Mouse (Mus musculus) midbrain, embryonic 15.5 days (tissue): Measurements from ENCODE around the gene Scap. TPM values are rescaled to one million over a fixed set of nuclear protein-coding genes. Genes with fewer than 3 reads are reported as not detected.
A peak's percentile ranks its signal among the peaks of the same experiment; 100 is the strongest.
"Not testable (repeated sequence)": the region's sequence is repeated elsewhere in the genome, so short reads cannot be mapped to it uniquely, and the experiment has no call there.

Source experiments
- ATAC-seq: fragments of 200-750 bp; cut with Nextera tagmentation; replicated peaks from 2 replicates; pipeline ENCODE4 v1.8.0; 2017; ENCODE audit warnings: moderate TSS enrichment
- H3K27ac ChIP-seq: fragments of 300-500 bp; sonication (generic); 2 replicates; pipeline ENCODE4 v1.5.1; 2015; ENCODE audit warnings: mild to moderate bottlenecking, inconsistent platforms
- H3K27me3 ChIP-seq: fragments of 300-500 bp; sonication (generic); replicated peaks from 2 replicates; pipeline ENCODE4 v1.6.1; 2015; ENCODE audit warnings: inconsistent platforms
- H3K36me3 ChIP-seq: fragments of 300-500 bp; sonication (generic); replicated peaks from 2 replicates; pipeline ENCODE4 v1.6.1; 2015; ENCODE audit warnings: inconsistent platforms
- H3K4me1 ChIP-seq: fragments of 300-500 bp; sonication (generic); 2 replicates; pipeline ENCODE4 v1.6.1; 2015; ENCODE audit warnings: inconsistent platforms
- H3K4me2 ChIP-seq: fragments of 300-500 bp; sonication (generic); 2 replicates; pipeline ENCODE4 v1.6.1; 2015; ENCODE audit warnings: inconsistent platforms, mild to moderate bottlenecking, moderate library complexity
- H3K4me3 ChIP-seq: fragments of 300-500 bp; sonication (generic); 2 replicates; pipeline ENCODE4 v1.5.1; 2015; ENCODE audit warnings: mild to moderate bottlenecking, inconsistent platforms
- H3K9ac ChIP-seq: fragments of 300-500 bp; sonication (generic); 2 replicates; pipeline ENCODE4 v1.6.1; 2015; ENCODE audit warnings: mild to moderate bottlenecking, inconsistent platforms
- H3K9me3 ChIP-seq: fragments of 300-500 bp; sonication (generic); 2 replicates; pipeline ENCODE4 v1.6.1; 2016; ENCODE audit warnings: inconsistent platforms
- WGBS: fragments of 180-500 bp; shearing (Covaris S2); methylation state at CpG from one replicate; pipeline ENCODE4 v1.1.7; 2015; ENCODE audit warnings: mixed read lengths; 5-methylcytosine and 5-hydroxymethylcytosine counted together
- polyA plus RNA-seq: library from polyadenylated mRNA; unstranded; fragments of >200 nt; fragmentation: Nextera tagmentation; extraction: Ambion mirVana; gene quantifications from 2 replicates; pipeline ENCODE4 v1.2.1, GENCODE M21; 2015

Scap gene
- polyA plus RNA-seq, 1 experiment from 2014 or later: 64.9 TPM

DNA sequence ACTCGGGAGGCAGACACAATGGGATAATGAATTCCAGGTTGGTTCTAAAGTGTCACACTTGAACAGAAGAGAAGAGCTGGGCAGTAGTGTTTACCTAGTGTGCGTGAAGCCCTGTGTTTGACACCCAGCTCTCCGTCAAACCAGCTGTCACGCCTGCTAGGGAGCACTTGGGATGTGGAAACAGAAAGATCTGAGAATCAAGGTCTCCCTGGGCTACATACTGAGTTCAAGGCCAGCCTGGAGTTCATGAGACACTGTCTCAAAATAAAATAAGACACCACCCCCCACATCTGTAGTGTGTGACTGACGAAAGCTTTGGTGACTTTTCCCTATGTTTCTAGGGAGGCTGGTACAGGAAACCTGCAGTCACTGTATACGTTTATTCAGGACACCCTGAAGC lies 17.7 kb upstream of the Scap start:
- Histone ChIP-seq H3K4me1 (no peaks in the 10 kb centered on the region), H3K4me2 (no peak overlapping the region), H3K9me3 (no peaks in the 10 kb centered on the region), H3K27ac (no peak overlapping the region), H3K36me3 (peaks cover 34% of the 10 kb centered on the region; the same call in 1 of the 2 replicates), H3K4me3 (no peak overlapping the region), H3K9ac (no peak overlapping the region), H3K27me3 (no peaks in the 10 kb centered on the region)
- 90% methylated on average over 6 of the region's 6 CpGs for WGBS
- no peak for ATAC-seq

DNA sequence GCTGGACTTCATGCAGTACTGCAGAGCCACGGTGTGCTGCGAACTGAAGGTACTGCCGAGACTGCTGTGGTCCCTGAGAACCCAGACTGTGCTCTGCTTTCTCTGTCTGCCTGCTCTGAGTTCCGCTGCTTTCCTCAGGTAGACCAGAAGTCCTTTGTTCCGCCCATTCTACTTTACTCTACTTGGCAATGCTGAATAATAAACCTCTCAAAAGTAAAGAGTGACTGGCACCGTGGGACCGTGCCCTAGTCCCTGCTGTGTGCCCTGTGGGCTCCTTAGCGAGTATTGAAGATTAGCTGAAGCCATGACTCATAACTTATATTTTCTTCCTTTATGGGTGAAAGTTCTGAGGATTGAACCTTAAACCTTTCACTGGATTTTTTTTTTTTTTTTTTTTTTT lies 17.2 kb upstream of the Scap start:
- Histone ChIP-seq H3K9ac (no peak overlapping the region), H3K27ac (no peak overlapping the region), H3K36me3 (peaks cover 32% of the 10 kb centered on the region; the same call in 1 of the 2 replicates), H3K9me3 (no peaks in the 10 kb centered on the region), H3K4me2 (no peak overlapping the region), H3K27me3 (no peaks in the 10 kb centered on the region), H3K4me1 (no peaks in the 10 kb centered on the region), H3K4me3 (no peak overlapping the region)
- ATAC-seq: no peak
- WGBS: 99% methylated on average over 8 of the region's 8 CpGs

DNA sequence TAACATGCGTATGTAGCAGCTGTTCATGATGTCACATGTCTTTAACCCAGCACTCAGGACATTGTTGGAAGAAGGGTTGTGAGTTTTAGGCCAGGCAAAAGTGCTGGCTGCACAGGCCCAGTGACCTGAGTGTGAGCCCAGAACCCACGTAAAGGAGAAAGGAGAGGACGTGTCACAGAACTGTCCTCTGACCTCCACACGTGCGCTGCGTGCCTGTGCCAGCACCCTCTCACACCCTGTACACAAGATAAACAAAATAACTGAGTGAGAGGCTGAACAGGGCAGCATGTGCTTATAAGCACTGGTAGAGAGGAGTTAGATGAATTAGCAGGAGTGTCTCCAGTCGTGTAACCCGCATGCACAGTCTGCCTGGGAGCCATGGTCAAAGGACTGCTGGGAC lies 16.6 kb upstream of the Scap start:
- Histone ChIP-seq H3K4me2 (no peak overlapping the region), H3K27me3 (no peaks in the 10 kb centered on the region), H3K9me3 (no peaks in the 10 kb centered on the region), H3K27ac (no peak overlapping the region), H3K4me3 (no peak overlapping the region), H3K9ac (no peak overlapping the region), H3K36me3 (peaks cover 38% of the 10 kb centered on the region; the same call in 1 of the 2 replicates), H3K4me1 (no peaks in the 10 kb centered on the region)
- ATAC-seq: no peak
- 96% methylated on average over 8 of the region's 8 CpGs for WGBS

DNA sequence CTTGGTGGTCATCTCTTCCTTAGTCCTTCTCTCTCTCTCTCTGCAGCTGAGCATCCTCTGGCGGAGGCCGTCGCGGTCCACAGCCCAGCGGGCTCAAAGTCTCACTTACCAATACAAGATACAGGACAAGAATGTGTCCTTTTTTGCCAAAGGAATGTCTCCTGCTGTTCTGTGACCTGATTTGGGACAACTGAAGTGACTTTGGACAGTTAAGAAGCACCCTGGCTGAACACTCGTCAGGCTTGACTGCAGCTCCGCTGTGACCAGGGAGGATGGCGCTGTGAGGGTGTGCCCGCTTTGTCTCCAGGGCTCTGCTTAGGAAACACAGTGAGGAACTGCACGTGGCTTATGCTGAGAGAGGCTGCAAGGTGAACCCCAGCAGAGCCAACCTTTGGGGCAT lies 12.3 kb upstream of the Scap start:
- Histone ChIP-seq H3K4me1 (no peaks in the 10 kb centered on the region), H3K4me3 (no peak overlapping the region), H3K4me2 (no peak overlapping the region), H3K27ac (no peak overlapping the region), H3K27me3 (no peaks in the 10 kb centered on the region), H3K9me3 (no peaks in the 10 kb centered on the region), H3K9ac (no peak overlapping the region), H3K36me3 (peaks cover 24% of the 10 kb centered on the region; the same call in 1 of the 2 replicates)
- no peak for ATAC-seq
- whole genome bisulfite sequencing: 75% methylated on average over 10 of the region's 10 CpGs

DNA sequence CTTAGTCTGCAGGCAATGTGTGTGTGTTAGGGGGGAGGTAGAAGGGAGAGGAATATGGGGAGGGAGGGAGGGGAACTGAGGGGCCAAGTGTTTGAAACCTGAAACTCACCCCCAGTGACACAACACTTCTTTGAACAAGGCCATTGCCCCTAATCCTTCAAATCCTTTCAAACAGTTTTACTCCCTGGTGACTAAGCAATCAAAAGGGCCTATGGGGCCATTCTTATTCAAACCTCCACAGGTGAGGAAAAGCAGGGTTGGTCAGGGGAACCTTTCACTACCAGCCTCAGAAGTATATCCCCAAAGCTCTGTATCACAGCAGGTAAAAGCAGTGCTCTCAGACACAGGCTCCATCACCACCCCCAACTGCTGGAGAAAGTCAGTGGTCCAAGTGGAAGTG lies 10.1 kb upstream of the Scap start:
- Histone ChIP-seq H3K27ac (no peak overlapping the region), H3K4me1 (no peaks in the 10 kb centered on the region), H3K4me3 (no peak overlapping the region), H3K9ac (no peak overlapping the region), H3K4me2 (no peak overlapping the region), H3K36me3 (peaks cover 16% of the 10 kb centered on the region; the same call in 1 of the 2 replicates), H3K9me3 (no peaks in the 10 kb centered on the region), H3K27me3 (no peaks in the 10 kb centered on the region)
- ATAC-seq: no peak

DNA sequence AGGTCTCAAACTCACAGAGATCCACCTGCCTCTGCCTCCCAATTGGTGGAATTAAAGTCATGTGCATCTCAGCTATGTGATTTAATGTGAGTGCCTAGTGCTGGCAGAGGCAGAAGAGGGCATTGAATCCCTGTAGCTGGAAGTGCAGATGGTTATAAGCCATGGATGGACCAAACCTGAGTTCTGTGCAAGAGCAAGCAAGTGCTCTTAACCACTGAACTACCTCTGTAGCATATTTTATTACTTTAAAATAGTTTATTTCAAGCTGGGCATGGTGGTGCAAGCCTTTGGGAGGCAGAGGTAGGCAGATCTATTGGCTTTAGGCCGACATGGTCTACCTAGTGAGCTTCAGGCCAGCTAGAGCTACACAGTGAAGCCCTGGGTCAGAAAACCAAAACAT lies 8.9 kb upstream of the Scap start:
- no peaks in the 10 kb centered on the region for H3K27me3 ChIP-seq
- ATAC-seq: no peak
- H3K4me3 ChIP-seq: no peak overlapping the region
- H3K36me3 ChIP-seq: peaks cover 16% of the 10 kb centered on the region; the same call in 1 of the 2 replicates
- WGBS: 83% methylated on average over 1 of the region's 1 CpGs
- no peak overlapping the region for H3K4me2 ChIP-seq
- no peaks in the 10 kb centered on the region for H3K9me3 ChIP-seq
- no peaks in the 10 kb centered on the region for H3K4me1 ChIP-seq
- no peak overlapping the region for H3K9ac ChIP-seq
- no peak overlapping the region for H3K27ac ChIP-seq

DNA sequence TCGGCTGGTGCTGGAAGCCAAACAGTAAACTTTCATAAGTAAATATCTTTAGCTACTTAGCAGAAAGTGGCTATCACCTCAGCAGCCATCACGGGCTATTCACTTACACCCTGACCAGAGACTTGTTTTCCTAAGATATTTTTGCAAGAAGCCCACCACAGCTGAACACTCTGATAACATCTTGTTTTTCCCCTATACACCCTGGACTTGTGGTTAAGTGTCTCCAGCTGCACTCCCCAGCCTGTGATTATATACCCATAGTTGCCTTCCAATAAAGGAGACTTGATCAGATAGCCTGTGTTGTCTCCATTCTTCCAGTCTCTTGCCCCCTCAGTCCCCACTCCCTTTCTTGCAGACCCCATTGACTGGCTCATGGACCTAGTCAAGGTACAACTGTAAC lies 4.9 kb upstream of the Scap start:
- H3K9me3 ChIP-seq: no peaks in the 10 kb centered on the region
- no peaks in the 10 kb centered on the region for H3K27me3 ChIP-seq
- ATAC-seq: no peak
- no peak overlapping the region for H3K9ac ChIP-seq
- H3K4me3 ChIP-seq: no peak overlapping the region
- H3K4me2 ChIP-seq: no peak overlapping the region
- H3K4me1 ChIP-seq: no peaks in the 10 kb centered on the region
- H3K36me3 ChIP-seq: no peaks in the 10 kb centered on the region
- 77% methylated on average over 2 of the region's 2 CpGs for WGBS
- H3K27ac ChIP-seq: no peak overlapping the region

DNA sequence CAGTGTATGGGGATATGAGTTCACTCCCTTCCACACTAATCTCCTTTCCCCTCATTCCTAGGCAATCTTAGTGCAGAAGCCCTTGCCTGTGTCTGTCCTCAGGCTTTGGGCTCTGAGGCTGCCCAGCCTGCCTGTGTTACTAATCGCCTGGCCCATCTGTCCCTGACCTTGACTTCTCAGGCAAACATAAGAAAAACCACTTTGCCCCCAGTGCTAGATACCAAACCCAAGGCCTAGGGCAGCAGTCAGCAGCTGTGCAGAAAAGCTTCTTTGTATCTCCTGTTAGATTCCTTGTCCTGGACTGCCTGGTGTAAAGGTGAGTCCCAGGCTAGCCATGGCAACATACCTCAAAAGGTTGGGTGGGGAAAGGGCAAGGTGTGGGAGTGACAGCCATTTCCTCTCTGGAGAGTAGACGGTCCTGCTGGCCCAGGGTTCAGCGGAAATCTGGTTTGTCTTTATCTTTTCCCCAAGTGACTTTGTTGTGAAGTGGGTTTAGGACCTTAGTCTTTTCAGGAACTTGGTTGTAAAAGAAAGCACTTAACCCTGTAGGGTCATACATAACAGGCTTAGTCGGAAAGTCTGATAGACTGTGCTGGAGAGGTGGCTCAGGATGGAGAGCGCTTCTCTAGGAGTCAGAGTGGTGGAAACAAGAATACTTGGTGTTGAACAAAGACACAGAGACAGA lies 4.0 kb upstream of the Scap start:
- no peak overlapping the region for H3K9ac ChIP-seq
- no peaks in the 10 kb centered on the region for H3K27me3 ChIP-seq
- H3K9me3 ChIP-seq: no peaks in the 10 kb centered on the region
- 62% methylated on average over 5 of the region's 5 CpGs for WGBS
- no peak overlapping the region for H3K4me2 ChIP-seq
- no peak for ATAC-seq
- H3K4me1 ChIP-seq: peaks cover 4% of the 10 kb centered on the region
- no peak overlapping the region for H3K27ac ChIP-seq
- H3K36me3 ChIP-seq: no peaks in the 10 kb centered on the region
- H3K4me3 ChIP-seq: no peak overlapping the region

DNA sequence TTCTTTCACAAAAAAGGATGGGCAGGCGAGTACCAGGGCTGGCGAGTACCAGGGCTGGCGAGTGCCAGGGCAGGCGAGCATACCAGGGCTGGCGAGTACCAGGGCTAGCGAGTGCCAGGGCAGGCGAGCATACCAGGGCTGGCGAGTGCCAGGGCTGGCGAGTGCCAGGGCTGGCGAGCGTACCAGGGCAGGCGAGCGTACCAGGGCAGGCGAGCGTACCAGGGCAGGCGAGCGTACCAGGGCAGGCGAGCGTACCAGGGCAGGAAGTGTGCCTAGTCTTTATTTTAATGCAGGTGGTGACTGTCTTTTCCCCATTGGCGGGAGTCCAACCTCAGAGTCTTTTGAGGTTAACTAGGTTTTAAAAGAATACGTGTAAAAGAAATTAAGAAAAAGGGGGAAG lies 3.4 kb upstream of the Scap start:
- no peak for ATAC-seq
- 79% methylated on average over 21 of the region's 21 CpGs for WGBS
- no peaks in the 10 kb centered on the region for H3K27me3 ChIP-seq
- H3K27ac ChIP-seq: no peak overlapping the region
- H3K36me3 ChIP-seq: no peaks in the 10 kb centered on the region
- no peak overlapping the region for H3K9ac ChIP-seq
- H3K4me2 ChIP-seq: no peak overlapping the region
- H3K9me3 ChIP-seq: no peaks in the 10 kb centered on the region
- peaks cover 10% of the 10 kb centered on the region for H3K4me1 ChIP-seq
- H3K4me3 ChIP-seq: no peak overlapping the region

DNA sequence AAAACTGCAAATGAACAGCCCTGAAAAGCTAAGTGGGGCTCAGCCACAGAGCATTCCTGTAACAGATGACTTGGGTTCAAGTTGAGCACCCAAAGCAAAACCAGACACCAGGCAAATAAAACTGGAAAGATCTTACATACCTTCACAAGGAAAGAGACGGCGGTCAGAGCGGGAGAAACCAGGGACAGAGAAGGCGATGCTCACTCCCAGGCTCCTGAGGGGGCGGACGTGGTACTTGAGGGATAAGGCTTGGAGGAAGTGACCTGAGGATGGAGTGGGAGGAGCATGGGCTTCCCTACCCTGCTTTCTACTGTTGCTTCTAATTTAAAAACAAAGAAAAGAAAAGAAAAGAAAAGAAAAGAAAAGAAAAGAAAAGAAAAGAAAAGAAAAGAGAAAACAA lies 2.7 kb upstream of the Scap start:
- Histone ChIP-seq H3K4me3 (no peak overlapping the region), H3K27me3 (no peaks in the 10 kb centered on the region), H3K4me1 (peaks cover 16% of the 10 kb centered on the region), H3K9ac (no peak overlapping the region), H3K9me3 (no peaks in the 10 kb centered on the region), H3K36me3 (no peaks in the 10 kb centered on the region), H3K27ac (no peak overlapping the region), H3K4me2 (no peak overlapping the region)
- no peak for ATAC-seq
- WGBS: 58% methylated on average over 6 of the region's 6 CpGs

DNA sequence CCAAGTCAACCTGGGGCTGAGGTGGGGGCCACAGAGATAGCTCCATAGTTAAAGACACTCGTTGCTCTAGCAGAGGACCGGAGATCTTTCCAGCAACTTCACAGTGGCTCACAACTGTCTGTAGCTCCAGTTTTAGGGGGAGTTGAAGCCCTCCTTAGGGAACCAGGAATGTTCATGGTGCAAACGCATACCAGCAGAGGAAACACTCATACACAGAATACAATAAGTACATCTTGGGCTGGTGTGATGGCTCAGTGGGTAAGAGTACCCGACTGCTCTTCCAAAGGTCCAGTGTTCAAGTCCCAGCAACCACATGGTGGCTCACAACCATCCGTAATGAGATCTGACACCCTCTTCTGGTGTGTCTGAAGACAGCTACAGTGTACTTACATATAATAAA lies 2.2 kb upstream of the Scap start:
- H3K36me3 ChIP-seq, H3K4me3 ChIP-seq, H3K27ac ChIP-seq, ATAC-seq, H3K27me3 ChIP-seq, H3K9me3 ChIP-seq, H3K4me2 ChIP-seq, H3K9ac ChIP-seq: not testable (repeated sequence)
- H3K4me1 ChIP-seq: peaks cover 18% of the 10 kb centered on the region
- 91% methylated on average over 5 of the region's 5 CpGs for WGBS

DNA sequence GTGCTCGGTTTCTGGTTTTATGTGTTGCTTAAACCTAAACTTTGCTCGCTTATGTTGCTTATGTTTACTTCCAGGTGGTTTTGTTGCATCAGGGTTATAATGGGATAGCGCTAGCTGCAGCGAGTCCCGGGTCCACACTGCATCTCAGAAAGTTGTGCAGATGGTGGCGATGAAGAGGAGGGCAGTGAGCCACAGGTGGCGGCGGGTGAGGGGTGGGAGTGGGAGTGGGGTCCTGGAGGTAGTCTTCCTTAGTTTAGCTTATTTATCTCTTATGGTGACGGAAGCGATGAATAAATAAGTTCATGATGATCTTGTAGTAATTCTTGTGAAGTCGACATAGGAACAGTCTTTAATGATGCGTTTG lies 790 bp downstream of the Scap start:
- H3K9me3 ChIP-seq: no peaks in the 10 kb centered on the region
- peak; percentile 8; the same call in 1 of the 2 replicates for ATAC-seq
- WGBS: 11% methylated on average over 12 of the region's 12 CpGs

DNA sequence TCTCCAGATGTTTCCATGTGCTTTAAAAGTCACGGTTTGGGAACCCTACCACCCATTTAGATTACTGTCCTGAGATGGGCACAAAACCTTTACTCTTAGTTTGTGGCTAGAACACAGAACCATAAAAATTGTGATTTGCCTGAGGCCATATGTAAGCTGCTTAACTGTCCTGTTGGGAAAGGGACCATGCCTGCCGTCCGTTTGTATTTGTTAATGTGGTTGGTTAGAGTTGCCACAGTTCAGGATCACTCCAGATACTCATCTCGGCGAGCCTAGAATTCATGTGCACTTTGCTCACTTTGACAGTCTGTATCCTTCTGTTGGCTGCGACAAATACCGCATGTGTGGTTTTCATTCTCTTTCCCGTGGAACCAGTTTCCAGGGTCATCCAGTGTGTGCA lies 1.8 kb downstream of the Scap start:
- H3K4me3 ChIP-seq: no peak overlapping the region
- no peaks in the 10 kb centered on the region for H3K27me3 ChIP-seq
- WGBS: 79% methylated on average over 8 of the region's 8 CpGs
- no peak overlapping the region for H3K9ac ChIP-seq
- no peaks in the 10 kb centered on the region for H3K36me3 ChIP-seq
- H3K27ac ChIP-seq: no peak overlapping the region
- H3K9me3 ChIP-seq: no peaks in the 10 kb centered on the region
- H3K4me2 ChIP-seq: no peak overlapping the region
- ATAC-seq: no peak
- H3K4me1 ChIP-seq: peaks cover 18% of the 10 kb centered on the region

More for the DNA sequence above, 790 bp downstream of the Scap start:
- peak overlapping the region; percentile 84 for H3K4me3 ChIP-seq
- peak overlapping the region; percentile 69 for H3K4me2 ChIP-seq
- peaks cover 18% of the 10 kb centered on the region for H3K4me1 ChIP-seq
- peak overlapping the region; percentile 58 for H3K9ac ChIP-seq
- H3K36me3 ChIP-seq: no peaks in the 10 kb centered on the region
- H3K27ac ChIP-seq: 0 out of 2 replicates have a peak overlapping the region, but pooled peaks have one; percentile 67
- no peaks in the 10 kb centered on the region for H3K27me3 ChIP-seq
